Mouse (Mus musculus): ENCODE results near the gene Sclt1. TPM values are rescaled to one million over a fixed set of nuclear protein-coding genes. Genes with fewer than 3 reads are reported as not detected.

Sclt1 gene
- polyA plus RNA-seq, 1 experiment from 2014 or later, result 17.7 TPM

Other genes with a start within 250 kb of the Sclt1 start
- gene Jade1, start 186.8 kb downstream of the Sclt1 start, polyA plus RNA-seq (2016; fragmentation: Nextera tagmentation; extraction: Ambion mirVana), result 12.2 and 19.1 TPM in 2 replicates
- gene D3Ertd751e, start 97 bp upstream of the Sclt1 start, polyA plus RNA-seq (2016; fragmentation: Nextera tagmentation; extraction: Ambion mirVana), result 14.1 and 18.5 TPM in 2 replicates

Measured in hindbrain, embryonic 10.5 days (tissue).